Mouse (Mus musculus) heart, adult 2 months (tissue): ENCODE data around the gene F2rl1.

Experiments used
- CTCF ChIP-seq: fragments of 200-600 bp; IDR thresholded peaks from 2 replicates; pipeline ENCODE4 v1.8.1; 2022; ENCODE audit warnings: antibody characterized with exemption, mild to moderate bottlenecking, moderate library complexity
- POLR2A ChIP-seq: fragments of 200-500 bp; IDR thresholded peaks from 2 replicates; pipeline ENCODE4 v1.6.1; 2011; ENCODE audit warnings: mild to moderate bottlenecking, low read depth, low read length, control low read depth; ENCODE audit not compliant: insufficient read depth

- TF ChIP-seq POLR2A (no peak), CTCF (no peak)
These were observed 50.7 kb downstream of the F2rl1 start for GRCm38 (mm10) chr13:95474294-95474693.
